Mouse (Mus musculus) right cerebral cortex, postnatal 25 days (tissue): Measurements from ENCODE around the gene Gtpbp8.

ENCODE experiments used
- DNase-seq: peaks from one replicate; pipeline ENCODE4 v3.0.0; 2022

Gtpbp8 gene

DNA sequence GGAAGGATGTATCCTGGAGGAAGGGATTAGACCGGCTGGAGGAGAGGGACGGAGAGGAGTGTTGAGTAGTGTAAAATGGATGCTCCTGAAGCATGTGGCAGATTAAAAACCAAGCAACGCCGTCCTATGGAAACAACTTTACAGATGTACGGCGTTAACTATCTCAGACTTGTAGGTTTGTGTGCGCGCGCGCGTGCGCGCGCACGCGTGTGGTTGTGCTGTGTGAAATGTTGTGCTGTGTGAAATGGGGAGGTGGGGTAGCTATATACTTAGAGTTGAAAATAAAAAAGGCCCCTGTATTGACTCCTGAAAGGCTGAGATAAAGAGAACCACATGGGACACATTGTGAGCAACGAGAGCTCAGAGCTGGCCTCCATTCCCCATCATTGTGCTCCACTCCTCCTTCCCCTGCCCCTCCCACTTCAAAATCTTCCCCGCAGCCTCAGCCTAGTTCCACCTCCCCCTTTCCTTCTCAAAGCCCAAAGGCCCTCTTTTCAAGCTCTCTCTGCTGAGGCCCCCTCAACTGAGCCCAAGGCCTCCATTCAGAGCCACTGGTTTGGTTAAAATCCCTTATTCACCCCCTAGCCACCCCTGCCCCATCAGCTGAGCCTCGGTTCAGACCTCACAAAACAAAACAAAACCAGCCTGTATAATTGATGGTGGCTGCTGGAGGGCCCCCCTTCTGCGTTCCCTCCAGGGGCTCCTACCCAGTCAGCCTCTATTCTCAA lies 59.0 kb downstream of the Gtpbp8 start:
- DNase-seq: no peak
